Comparison of ENCODE assay signal across 26 mouse cellular contexts in the genomic region with DNA sequence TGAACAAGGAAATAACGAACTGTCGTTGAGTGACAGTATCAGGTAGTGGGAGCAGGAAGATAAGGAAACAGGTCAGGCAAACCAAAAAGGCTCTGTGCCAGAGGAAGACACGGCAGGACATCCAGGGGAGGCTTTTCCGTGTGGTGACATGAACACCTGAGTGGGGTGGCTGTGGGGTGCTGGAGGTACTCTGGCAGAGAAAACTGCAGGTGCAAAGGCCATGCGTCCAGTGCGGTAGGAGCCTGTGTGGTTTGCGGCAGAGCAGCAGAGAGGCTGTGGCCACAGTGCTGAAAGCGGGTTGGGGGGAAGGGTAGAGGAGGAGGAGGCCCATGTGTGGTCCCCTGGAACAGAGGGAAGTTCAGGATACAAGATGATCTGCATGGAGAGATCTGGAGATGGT.
"Had no signal": no experiment of that assay in that cellular context is flagged by ENCODE, and none has a peak within 500 bp of the region (broad histone marks: within the 10 kb centered on the region; RNA-seq: fewer than 3 reads in every experiment).

No protein-coding gene starts in this region.

- DNase-seq: cerebellum, adult 18-20 months; cerebellum, adult 2 months; cerebellum, adult 8-10 months; cerebellum, adult 9-10 months; cerebellum, adult 9-11 months; cerebellum, postnatal 14 days; cerebellum, postnatal 25 days; cerebellum, postnatal 36 days; embryo, embryonic 11 days; forebrain, postnatal 0 days; gastrocnemius, adult 2 months; gastrocnemius, postnatal 10 days; gastrocnemius, postnatal 14 days; gastrocnemius, postnatal 25 days; heart, adult 18-20 months had no signal

- H3K4me3 ChIP-seq: embryonic facial prominence, embryonic 10.5 days; embryonic facial prominence, embryonic 12.5 days; embryonic facial prominence, embryonic 13.5 days; embryonic facial prominence, embryonic 15.5 days; erythroblast, embryonic 14.5 days; forebrain, embryonic 10.5 days; forebrain, embryonic 12.5 days; forebrain, embryonic 15.5 days; gastrocnemius, adult 2 months; heart, adult 2 months had no signal

- H3K9ac ChIP-seq: embryonic facial prominence, embryonic 12.5 days; embryonic facial prominence, embryonic 13.5 days; embryonic facial prominence, embryonic 15.5 days; forebrain, embryonic 12.5 days; forebrain, embryonic 15.5 days; forebrain, postnatal 0 days had no signal

- H3K27ac ChIP-seq: embryonic facial prominence, embryonic 10.5 days; embryonic facial prominence, embryonic 12.5 days; embryonic facial prominence, embryonic 13.5 days; embryonic facial prominence, embryonic 15.5 days; forebrain, embryonic 10.5 days; forebrain, embryonic 12.5 days; forebrain, embryonic 15.5 days; gastrocnemius, adult 2 months; heart, adult 2 months had no signal

- H3K4me2 ChIP-seq: embryonic facial prominence, embryonic 12.5 days; embryonic facial prominence, embryonic 13.5 days; embryonic facial prominence, embryonic 15.5 days; forebrain, embryonic 12.5 days; forebrain, embryonic 15.5 days had no signal

- H3K27me3 ChIP-seq: embryonic facial prominence, embryonic 12.5 days; embryonic facial prominence, embryonic 13.5 days; embryonic facial prominence, embryonic 15.5 days; forebrain, embryonic 12.5 days; forebrain, embryonic 15.5 days had no signal

- ATAC-seq: forebrain, embryonic 14.5 days; forebrain, embryonic 15.5 days; forebrain, embryonic 16.5 days; forebrain, postnatal 0 days had no signal

- H3K9me3 ChIP-seq: embryonic facial prominence, embryonic 10.5 days; embryonic facial prominence, embryonic 12.5 days; embryonic facial prominence, embryonic 13.5 days; embryonic facial prominence, embryonic 15.5 days; forebrain, embryonic 10.5 days; forebrain, embryonic 12.5 days; forebrain, embryonic 15.5 days had no signal

- H3K4me1 ChIP-seq: embryonic facial prominence, embryonic 12.5 days; embryonic facial prominence, embryonic 13.5 days; embryonic facial prominence, embryonic 15.5 days; forebrain, embryonic 12.5 days had no signal

- H3K36me3 ChIP-seq: embryonic facial prominence, embryonic 10.5 days; embryonic facial prominence, embryonic 12.5 days; embryonic facial prominence, embryonic 13.5 days; embryonic facial prominence, embryonic 15.5 days; forebrain, embryonic 10.5 days; forebrain, embryonic 12.5 days; forebrain, embryonic 15.5 days had no signal
